Mouse (Mus musculus) cerebellum, postnatal 10 days (tissue): ENCODE measurements around the gene Runx1.

Experiments
- DNase-seq, 2 experiments: peaks; one replicate each; pipeline ENCODE4 v3.0.0; 2021; ENCODE audit warnings: mixed read lengths in 2 of 2

Gene Runx1

DNA sequence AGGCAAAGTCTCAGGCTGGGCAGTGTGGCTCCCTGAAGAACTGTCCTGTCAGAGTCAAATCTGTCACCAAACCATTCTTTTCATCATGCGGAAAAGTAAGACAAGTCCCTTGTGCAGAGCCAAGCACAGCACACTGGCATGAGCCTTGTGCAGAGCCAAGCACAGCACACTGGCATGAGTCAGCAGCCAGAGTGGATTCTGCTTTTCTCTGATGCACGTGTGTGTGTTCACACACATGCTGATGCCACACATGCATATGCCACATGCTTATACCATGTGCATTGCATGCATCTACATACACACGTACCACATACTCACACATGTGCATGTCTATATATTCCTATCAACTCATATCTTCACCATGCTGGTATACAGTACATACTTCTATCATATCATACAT lies 174.7 kb downstream of the Runx1 start:
- DNase-seq: no peak

DNA sequence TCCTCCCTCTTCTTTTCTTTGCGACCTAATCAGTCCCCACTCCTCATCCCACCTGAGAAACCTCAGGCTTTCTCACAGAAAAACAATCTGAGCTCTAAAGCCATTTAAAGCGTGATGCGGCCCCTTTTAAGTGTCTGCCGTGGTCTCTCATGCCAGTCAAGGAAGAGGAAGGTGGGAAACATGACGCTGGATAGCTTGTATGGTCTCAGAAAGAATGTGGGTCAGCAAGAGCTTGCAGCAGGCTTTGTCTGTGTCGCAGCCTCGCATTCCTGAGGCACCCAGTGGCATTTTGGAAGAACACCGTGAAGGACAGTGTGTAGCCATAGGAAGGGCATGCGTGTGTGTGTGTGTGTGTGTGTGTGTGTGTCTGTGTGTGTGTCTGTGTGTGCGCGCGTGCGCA lies 179.8 kb downstream of the Runx1 start:
- DNase-seq: no peak

DNA sequence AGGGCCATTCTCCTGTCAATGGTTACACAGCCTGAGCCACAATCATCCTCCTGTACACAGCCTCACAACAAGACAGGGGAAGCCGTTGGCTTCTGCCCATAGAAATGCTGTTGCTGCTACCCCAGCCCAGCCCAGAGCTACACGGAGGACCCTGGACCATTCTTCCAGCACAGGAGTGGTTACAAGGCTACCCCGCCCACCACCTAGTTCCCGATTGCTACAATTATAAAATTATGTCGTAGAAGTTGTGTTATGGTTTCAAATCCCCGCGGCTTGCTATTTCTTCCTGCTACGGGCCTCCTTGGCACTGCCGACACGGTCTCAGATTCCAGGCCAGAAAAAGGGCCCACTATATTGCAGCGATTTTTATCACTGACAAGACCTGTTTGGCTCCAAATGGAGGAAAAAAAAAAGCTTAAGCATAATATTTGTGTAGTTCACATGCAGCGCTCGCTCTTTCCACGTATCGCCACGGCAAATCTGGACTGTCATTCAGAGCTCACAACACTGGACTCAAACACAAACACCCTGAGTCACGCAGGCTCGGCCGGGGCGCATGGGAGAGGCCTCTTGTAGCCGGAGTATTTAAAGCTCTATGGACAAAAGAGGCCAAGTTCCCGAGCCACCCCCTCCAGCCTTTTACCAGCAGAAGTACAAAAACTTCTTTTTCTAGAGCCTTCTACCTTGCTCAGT lies 180.4 kb downstream of the Runx1 start:
- no peak for DNase-seq

DNA sequence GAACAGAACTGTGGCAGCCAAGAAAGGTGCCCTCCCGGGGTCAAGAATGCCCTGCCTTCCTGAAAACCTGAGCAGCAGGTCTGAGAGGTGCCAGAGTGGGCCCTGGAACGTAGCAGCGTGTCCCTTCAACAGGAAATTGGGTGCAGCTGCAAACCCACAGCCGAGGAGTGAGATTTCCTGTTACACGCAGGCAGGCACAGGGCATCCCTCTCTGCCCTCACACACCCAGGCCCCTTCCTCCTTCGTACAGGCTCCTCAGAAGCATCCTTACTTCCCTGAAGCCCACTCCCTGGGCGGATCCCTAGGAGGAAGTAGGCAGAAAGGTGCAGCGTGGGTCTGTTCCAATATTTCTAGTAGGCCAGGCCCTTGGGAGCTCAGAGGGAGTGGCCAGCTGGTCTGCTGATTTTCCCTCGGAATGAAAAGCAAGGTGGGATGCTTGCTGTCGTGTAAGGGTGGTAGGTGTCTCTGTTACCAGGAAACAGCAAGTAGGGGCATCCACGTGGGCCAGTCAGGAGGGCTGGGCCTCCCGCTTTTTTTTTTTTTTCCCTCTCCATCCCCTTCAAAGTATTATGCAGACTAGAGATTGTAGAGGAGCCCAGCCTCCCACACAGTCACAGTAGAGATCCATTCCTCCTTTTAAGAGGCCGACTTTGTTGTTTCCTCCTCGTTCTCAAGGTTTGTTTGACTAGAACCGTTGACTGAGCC lies 181.1 kb downstream of the Runx1 start:
- DNase-seq: no peak

DNA sequence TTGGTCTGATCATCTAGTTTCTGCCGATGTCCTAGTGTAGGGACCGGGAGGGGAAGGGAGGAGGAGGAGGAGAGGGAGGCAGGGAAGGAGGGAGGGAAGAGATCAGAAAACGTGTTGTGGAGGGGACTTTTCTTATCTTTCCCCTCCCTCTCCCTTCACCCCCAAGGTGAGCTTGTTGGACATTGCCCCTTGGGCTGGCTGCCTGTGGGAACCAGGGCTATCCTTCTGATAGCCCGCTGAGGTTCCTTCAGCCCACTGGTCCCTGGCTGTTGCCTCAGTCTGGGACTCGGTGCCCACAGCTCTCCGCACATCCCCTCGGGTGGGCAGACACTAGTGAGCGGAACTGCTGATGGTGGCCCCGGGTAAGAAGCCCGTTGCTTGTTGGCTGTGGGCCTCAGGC lies 181.6 kb downstream of the Runx1 start:
- DNase-seq: no peak

DNA sequence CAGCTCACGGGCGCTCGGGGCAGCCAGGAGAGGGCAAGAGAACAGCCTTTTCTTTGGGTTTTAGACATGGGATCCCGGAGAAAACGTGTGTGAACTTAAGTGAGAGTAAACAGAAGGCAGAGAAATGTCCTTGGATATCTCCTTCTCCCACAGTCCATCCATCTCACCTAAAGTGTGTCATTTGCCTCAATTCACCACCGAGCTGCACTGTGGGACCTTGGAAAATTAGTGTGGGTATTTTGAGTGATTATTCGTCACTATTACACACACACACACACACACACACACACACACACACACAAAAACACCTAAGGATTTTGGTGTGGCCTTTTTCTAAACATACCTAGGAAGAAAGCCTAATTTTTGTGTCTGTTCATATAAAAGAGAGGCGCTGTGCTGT lies 183.7 kb downstream of the Runx1 start:
- DNase-seq: no peak

DNA sequence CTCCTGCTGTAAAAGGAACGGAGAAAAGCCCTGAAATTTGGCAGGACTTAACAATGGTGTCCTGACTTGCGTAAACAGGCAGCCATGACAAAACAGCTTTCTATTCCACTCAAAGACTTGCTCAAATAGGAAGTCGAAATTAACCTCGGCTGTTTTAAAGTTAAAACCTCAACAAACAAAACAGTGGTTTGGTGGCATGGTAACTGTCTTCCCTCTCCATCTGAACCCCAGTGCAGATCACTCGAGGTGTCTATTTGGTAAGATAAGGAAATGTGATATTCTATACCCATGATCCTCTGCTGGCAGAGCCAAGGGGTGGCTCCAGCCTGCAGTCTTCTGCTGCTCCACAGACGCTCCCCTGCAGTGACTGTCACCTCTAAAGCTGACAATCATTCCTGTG lies 184.9 kb downstream of the Runx1 start:
- no peak for DNase-seq

DNA sequence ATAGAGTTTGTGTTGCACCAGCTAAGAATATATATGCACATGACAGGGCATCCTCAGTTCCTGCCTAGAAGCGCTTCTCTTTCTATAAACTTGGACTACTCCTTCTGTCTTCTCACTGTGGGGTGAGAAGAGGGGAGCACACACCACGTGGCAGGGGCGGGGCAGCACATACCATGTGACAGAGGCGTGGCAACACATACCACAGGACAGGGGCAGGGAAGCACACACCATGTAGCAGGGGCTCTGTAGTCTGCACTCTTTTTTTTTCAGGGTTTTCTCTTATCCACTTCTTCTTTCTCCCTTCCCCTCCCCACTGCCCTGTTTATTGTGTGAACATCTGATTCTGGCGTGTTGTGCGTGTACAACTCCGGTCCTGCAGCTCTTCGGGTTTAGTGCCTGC lies 186.9 kb downstream of the Runx1 start:
- no peak for DNase-seq

DNA sequence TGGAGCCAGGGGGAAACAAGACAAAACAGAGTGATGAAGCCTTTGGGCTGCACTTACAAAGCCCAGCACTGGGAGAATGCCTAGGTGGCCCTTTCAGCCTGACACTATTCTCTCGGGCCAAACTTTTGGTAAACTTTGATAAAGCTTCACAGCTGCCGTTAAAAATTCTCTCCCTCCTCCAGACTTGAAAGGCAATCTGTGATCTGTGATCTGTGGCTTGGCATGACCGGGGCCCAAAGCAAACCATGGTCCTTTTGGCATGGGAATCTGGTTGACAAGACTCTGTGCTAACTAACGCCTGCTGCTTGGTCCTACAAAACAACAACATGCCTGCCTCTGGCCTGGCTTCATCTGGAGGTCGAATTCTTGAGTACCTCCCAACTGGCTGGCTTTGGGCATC lies 188.9 kb downstream of the Runx1 start:
- DNase-seq: no peak

DNA sequence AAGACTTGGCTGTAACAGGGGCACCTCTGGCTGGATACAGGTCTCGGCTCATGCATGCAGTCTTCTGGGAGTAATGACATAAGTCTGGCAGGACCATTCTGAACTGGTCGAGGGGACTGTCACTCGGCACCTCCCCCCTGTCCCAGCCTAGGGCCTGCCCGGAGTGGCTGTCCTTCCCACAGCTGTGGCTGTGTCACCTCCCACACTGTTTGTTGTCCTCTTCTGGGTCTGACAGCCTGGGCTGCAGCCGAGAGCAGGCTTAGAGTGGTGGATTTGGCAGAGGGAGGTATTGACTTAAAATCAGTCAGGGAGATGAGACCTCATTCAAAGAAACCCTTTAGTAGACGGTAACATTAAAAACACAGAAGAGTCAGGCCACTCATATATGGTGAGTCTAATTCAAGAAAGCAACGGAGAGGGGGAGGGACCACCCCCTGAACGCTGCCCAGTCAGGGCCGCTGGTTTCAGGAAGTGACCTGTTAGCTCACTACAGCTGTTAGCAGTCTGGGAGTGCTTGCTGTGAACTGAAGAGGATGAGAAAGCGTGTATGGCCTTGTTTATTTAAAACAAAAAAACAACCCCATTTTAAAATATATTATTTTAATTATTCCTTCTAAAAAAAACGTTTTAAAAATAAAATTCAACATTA lies 193.7 kb downstream of the Runx1 start:
- DNase-seq: no peak

DNA sequence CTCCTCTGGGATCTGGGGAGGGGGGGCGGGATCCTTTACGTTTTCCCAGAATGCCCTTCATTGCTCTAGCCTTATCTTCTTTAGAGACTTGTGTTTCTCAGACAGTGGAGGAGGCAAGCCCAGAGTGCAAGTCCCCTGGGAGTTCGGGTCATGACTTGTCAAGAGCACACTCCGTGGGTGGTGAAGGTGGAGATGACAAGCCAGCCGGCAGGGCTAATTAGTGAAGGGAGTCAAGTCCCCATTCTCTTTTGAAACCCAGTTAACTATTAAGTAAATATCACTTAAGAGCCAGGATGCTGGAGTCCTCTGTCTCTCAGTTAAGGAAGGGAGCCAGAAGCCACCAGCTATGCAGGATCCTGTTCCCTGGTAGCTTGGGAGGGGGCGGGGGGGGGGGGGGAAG lies 194.3 kb downstream of the Runx1 start:
- no peak for DNase-seq

DNA sequence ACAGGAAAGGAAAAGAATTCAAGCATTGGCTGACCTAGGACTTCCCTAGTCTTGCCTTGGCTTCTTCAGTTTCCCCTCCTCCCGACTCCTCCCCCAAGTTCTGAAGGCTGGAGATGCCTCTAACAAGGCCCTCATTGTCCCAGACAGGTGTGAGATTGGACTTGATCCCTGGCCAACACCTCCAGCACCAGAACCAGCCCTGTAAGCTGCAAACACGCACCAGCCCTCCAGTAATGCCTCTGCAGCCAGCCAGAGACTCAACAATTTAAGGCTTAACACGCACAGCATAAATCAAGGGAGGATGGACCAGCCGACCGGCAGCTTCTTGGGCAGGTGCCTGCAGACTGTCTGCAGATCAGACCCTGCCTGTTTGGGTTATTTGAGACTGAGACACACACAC lies 195.0 kb downstream of the Runx1 start:
- no peak for DNase-seq

DNA sequence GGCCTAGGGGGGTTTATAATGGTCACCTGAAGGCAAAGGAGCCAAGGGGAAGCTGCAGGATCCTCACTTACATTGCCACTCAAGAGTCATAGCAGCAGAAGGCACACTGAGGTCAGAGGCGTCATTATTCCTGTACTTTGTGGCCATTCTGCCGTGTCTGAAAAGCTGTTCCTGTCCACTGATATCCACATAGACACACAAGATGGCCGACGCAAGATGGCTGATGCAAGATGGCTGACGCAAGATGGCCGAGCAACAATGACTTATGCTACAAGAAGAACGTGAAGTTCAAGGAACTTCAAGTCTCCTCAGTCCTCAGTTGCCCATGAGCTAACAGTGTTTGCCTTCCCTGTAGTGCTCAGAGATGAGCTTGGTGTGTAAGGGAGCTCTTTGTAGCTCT lies 196.1 kb downstream of the Runx1 start:
- no peak for DNase-seq

DNA sequence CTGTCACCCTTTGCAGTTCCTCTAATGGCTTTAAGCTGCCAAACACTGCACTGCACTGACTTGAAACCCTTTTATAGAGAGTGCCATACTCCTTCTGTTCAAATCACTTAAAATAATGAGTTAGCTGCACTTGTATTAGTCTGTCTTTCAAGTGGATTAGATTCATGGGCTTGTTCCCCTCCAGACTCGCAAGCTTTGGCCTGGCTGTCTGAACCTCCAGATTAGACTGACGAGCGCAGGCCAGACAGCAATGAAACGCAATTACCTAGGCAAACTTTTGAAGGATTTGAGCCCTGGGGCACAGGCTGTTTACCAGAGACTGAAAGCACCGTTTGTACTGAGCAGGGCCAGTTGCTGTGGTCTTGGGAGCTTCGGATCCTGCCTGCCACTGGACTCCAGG lies 198.7 kb downstream of the Runx1 start:
- DNase-seq: no peak

DNA sequence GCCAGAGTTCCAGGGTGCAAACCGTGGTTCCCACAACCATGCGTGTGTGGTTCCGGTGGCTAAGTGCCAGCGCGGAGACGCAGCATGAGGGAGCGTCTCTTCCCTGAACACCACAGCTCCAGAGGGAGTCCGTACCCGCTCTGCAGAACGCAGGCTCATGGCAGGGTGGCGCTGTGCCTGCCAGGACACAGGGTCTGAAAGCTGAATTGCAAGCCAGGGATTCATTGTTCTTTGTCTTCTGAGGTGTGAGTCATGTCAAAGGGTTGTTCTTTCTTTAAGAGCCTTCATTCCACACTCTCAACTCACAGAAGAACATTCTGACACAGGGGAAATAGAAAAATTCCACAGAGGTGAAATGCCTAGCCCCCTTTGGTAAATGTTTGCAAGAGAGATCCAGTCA lies 202.0 kb downstream of the Runx1 start:
- peak; percentile 25 to 27 for DNase-seq

DNA sequence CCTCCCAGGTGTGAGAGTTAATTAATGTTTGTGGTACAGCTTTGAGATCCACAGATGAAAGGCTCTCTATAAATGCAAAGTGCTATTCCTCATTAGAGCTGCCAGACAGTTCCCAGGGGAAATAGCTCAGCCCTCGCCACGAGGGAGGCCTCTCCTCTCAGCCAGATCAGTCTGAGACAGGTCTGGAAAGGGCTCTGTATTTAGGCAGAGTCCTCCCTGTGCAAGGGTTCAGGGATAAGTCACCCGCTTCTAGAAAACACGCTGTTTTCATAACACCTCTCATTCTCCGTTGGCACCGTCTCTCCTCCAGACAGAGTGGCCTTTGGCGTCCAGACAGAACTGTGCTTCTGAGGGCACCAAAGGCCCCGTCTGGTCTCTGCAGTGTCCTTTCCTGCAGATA lies 204.1 kb downstream of the Runx1 start:
- no peak for DNase-seq

DNA sequence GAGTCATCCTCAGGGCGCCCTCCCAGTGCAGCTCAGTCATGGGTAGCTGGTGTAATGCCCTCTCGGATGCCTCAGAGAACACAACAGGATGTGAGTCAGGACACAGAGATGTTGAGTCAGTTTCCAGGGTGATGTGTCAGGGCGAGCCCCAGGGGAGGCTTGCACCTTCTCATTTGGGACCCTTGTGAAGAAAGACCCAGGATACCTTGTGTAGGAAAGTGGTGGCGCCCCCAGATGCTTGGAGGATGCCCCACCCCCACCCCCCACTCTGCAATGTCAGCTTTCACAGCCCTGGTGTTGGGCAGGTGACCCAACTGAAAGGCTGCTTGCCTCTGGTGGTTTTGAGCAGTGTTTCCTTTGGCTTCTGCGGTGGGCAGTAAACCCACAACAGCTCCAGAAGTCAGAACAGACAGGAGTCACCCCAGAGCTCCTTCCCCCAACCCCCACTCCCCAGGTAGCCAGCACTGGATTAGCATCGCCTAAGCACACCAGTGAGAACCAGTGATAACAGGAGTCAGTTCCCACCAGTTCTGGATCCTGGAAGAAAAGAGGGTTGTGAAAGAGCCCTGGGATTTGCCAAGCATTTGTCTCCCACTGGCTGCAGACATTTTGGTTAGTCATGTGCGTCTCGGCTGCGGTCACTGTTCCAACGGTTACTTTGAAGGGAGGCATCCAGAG lies 205.0 kb downstream of the Runx1 start:
- no peak for DNase-seq

DNA sequence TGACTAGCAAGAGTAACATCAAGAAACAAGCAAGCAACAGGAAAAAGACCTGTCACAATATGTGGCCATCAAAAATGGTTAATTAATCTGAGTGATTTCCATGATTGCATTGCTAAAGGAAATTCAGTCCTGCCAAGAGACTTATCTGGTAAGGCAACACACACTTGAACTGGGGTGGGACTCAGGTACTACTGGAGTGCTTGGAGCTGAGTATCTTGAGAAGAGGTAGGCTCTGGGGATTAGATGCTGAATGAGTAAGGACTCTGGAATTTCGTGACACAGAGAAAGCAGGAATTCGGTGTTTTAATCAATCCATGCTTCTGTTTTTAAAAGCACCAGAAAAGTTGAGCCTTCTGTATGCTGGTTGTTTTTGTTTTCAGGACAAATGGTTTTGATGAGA lies 209.1 kb downstream of the Runx1 start:
- no peak for DNase-seq

DNA sequence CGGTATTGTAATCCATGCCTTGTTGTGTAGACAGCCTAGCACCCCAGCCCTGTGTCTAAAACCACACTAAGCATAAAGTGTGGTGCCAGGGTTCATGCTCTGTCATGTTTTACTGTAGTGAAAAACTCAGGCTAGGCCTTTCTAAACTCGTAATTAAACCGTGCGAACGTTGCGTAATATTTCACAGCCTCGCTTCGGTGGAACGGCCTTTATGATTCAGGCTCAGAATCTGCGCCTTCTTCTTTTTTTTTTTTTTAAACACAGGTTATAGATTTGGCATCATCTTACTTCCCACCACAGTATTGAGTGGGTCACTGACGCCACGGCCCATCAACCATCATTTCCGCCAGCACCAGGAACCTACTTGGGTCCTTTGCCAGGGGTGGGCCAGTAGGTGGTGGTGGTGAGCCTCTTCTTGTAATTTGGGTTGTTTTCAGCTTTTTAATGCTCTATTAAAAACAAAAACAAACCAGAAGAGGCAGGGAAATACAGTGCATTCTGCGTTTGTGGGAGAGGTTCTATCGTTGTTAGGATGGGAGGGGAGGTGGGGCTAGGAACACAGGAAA lies 210.6 kb downstream of the Runx1 start:
- DNase-seq: no peak

DNA sequence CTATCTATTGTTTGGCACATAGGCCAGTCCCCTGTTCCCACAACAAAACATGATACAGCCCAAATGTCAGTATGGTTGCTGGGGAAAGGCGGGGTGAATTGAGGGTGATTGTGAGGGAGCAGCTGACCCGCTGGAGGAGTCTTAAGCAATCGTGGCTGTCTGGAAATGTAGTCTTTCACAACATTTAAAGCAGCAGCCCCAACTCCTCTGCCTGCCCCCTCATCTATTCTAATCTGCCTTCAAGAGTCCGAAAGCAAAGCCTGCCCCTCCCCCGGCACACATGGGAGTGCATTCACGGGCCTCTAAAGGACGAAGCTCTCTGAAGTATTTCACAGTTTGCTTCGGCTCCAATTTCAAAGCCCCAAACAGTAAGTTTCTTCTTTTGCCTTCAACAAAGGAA lies 213.4 kb downstream of the Runx1 start:
- DNase-seq: no peak

DNA sequence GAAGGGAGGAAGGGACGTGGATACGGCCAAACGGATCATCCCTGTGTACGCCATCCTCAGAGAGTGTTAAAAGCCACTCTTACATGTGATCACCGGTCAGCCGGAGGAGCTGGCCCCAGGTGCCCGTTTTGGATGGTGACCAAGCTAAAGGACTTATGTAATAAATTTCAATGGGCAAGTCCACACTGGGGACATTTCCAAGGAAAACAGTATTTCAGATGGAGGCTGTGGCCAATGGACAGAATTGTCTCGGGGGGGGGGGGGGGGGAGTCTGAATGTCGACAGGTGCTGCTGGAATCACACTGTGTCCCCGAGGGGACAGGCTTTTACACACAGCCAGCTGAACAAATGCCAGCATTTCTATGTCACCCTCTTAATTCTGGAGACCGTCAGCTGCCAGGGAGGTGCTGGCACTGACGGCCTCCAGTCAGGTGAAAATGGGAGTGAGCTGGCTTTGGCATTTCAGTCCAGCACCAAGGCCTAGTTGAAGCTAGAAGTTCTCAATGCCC lies 214.3 kb downstream of the Runx1 start:
- DNase-seq: peak; percentile 71 to 73

DNA sequence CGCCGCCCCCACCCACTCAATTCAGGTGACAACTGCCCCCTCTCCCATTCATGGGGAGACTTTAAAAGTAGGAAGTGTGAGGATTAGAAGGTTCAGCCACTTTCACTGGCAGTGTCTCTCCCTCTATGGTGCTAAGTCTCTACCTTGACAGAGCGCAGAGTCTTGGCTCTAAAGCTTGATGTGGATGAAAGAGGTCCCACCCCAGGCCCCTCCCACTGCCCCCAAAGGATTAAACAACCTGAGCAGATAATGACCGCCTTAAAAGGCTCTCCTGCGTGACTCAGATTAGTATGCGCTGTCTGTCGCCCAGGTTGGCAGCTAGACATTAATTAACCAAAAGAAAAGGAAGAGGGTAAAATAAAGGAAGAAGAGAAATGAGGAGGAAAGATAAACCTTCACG lies 215.5 kb downstream of the Runx1 start:
- DNase-seq: no peak

DNA sequence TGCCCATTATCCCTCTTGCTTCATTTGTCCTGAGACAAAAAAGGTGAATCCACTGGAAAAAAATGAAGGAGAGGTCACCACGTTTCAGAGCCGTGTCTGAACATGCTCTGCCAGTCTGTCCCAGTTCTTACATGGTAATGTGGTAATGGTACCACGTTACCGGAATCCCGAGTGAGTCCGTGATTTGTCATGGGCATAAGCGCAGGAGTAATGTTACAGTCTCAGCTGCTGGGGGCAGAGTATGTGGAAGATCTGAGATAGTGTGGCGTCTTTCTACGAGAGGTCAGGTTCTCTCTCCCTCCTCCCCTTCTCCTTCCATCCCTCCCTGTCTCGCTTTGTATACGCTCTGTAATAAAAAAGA lies 216.3 kb downstream of the Runx1 start:
- no peak for DNase-seq
